Mouse (Mus musculus) left cerebral cortex, postnatal 10 days (tissue): ENCODE results near the gene Slc25a17. TPM values are rescaled to one million over a fixed set of nuclear protein-coding genes. Genes with fewer than 3 reads are reported as not detected.

Experiments
- DNase-seq, 2 experiments: peaks; one replicate each; pipeline ENCODE4 v3.0.0; 2021 to 2022; ENCODE audit warnings: low spot score in 2 of 2, mixed read lengths in 1 of 2; ENCODE audit errors: extremely low spot score in 1 of 2
- intact Hi-C: fragments of 180-260 bp; cut with DNase I; formaldehyde crosslinking; loops from one replicate; pipeline ENCODE4 v1.15.1; 2025
- total RNA-seq, 2 experiments: library from RNA; stranded (reverse); gene quantifications; 2 replicates each; pipeline ENCODE4 v1.2.3; 2021

Slc25a17 gene
- total RNA-seq, 2 experiments from 2014 or later: 53.9 to 62.1 TPM

- DNase-seq: no peak
- intact Hi-C loops: no loop called here
These were observed 50.3 kb downstream of the Slc25a17 start for GRCm38 (mm10) chr15:81310353-81310752.

- no peak for DNase-seq
- intact Hi-C loops: no loop called here
These were observed 52.6 kb downstream of the Slc25a17 start for GRCm38 (mm10) chr15:81308038-81308437.

- intact Hi-C loops: no loop called here
- no peak for DNase-seq
These were observed 54.1 kb downstream of the Slc25a17 start for GRCm38 (mm10) chr15:81306501-81306900.

GRCm38 (mm10) chr15:81305035-81305434, 55.6 kb downstream of the Slc25a17 start:
- no peak for DNase-seq
- intact Hi-C loops: no loop called here

GRCm38 (mm10) chr15:81304006-81304405, 56.6 kb downstream of the Slc25a17 start:
- intact Hi-C loops: loop anchor here (5.0 kb wide), 1 partner anchor 67 kb away; the partner anchor contains the start of gene Mchr1

GRCm38 (mm10) chr15:81302151-81302808, 58.3 kb downstream of the Slc25a17 start:
- no peak for DNase-seq
- intact Hi-C loops: loop anchor here (5.0 kb wide), 1 partner anchor 65 kb away; the partner anchor contains the start of gene Mchr1

More at GRCm38 (mm10) chr15:81304006-81304405, 56.6 kb downstream of the Slc25a17 start:
- DNase-seq: no peak

GRCm38 (mm10) chr15:81301193-81302070, 59.2 kb downstream of the Slc25a17 start:
- intact Hi-C loops: loop anchor here (5.0 kb wide), 1 partner anchor 64 kb away; the partner anchor contains the start of gene Mchr1
- DNase-seq: no peak

GRCm38 (mm10) chr15:81300520-81301069, 60.0 kb downstream of the Slc25a17 start:
- DNase-seq: no peak
- intact Hi-C loops: loop anchor here (5.0 kb wide), 1 partner anchor 63 kb away; the partner anchor contains the start of gene Mchr1

- intact Hi-C loops: no loop called here
- DNase-seq: no peak
These were observed 61.1 kb downstream of the Slc25a17 start for GRCm38 (mm10) chr15:81299549-81299948.

- no peak for DNase-seq
- intact Hi-C loops: no loop called here
These were observed 62.4 kb downstream of the Slc25a17 start for GRCm38 (mm10) chr15:81298213-81298612.

- DNase-seq: no peak
- intact Hi-C loops: no loop called here
These were observed 63.1 kb downstream of the Slc25a17 start for GRCm38 (mm10) chr15:81297543-81297942.

GRCm38 (mm10) chr15:81294897-81295296, 65.7 kb downstream of the Slc25a17 start:
- no peak for DNase-seq
- intact Hi-C loops: no loop called here

GRCm38 (mm10) chr15:81294386-81294785, 66.2 kb downstream of the Slc25a17 start:
- intact Hi-C loops: no loop called here
- no peak for DNase-seq

GRCm38 (mm10) chr15:81290747-81291146, 69.9 kb downstream of the Slc25a17 start:
- intact Hi-C loops: no loop called here
- no peak for DNase-seq

GRCm38 (mm10) chr15:81290230-81290629, 70.4 kb downstream of the Slc25a17 start:
- intact Hi-C loops: no loop called here
- no peak for DNase-seq

GRCm38 (mm10) chr15:81284121-81284734, 76.4 kb downstream of the Slc25a17 start:
- no peak for DNase-seq
- intact Hi-C loops: no loop called here

- no peak for DNase-seq
- intact Hi-C loops: no loop called here
These were observed 81.9 kb downstream of the Slc25a17 start for GRCm38 (mm10) chr15:81278699-81279098.

- intact Hi-C loops: no loop called here
- DNase-seq: no peak
These were observed 82.7 kb downstream of the Slc25a17 start for GRCm38 (mm10) chr15:81277928-81278327.

GRCm38 (mm10) chr15:81273361-81273760, 87.3 kb downstream of the Slc25a17 start:
- intact Hi-C loops: no loop called here
- no peak for DNase-seq
